In the genomic region with DNA sequence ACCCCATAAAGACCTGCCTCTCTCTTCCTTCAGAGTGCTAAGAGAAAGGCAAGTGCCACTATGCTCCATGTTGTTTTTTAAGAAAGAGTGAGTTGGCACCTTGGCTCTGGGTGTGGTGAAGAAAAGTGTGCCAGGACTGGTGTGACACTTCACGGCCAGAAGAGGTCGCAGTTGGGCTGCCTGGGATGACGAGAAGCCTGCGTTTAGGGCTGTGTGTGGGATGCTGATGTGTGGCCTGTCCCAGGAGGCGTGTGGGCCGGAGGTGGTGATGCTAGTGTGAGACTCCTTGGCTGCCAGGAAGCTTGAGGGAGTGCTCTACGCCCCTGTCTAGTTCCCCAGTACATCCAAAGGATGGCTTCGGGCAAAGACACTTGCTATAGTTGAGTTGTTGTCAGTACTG, we compare ENCODE assay signal across 8 mouse cellular contexts. TPM values are rescaled to one million over a fixed set of nuclear protein-coding genes. Genes with fewer than 3 reads are reported as not detected.
DNase-seq lines count a peak whose midpoint lies in the region; ATAC-seq and TF ChIP-seq lines count a peak whose summit lies in the region.

No protein-coding gene starts in this region.

- no peaks in the 10 kb centered on the region for H3K36me3 ChIP-seq in liver, embryonic 16.5 days (ENCODE audit: control insufficient read depth, insufficient read depth)
- H3K36me3 ChIP-seq in neural tube, embryonic 15.5 days = no peaks in the 10 kb centered on the region

- H3K9ac ChIP-seq in liver, embryonic 16.5 days (ENCODE audit: low read depth, low read length) = no peak overlapping the region
- H3K9ac ChIP-seq in neural tube, embryonic 15.5 days (replicated peaks) = no peak overlapping the region

- 24% methylated on average over 8 of the region's 8 CpGs for WGBS in liver, embryonic 16.5 days (ENCODE audit: insufficient replicate concordance)
- WGBS in neural tube, embryonic 15.5 days = 18% methylated on average over 8 of the region's 8 CpGs

- no peak for TF ChIP-seq POLR2A in cortical plate, adult 2 months (IDR thresholded peaks at IDR 0.05; ENCODE audit: extremely low read depth, insufficient read depth, low read length)

- no peaks in the 10 kb centered on the region for H3K9me3 ChIP-seq in liver, embryonic 16.5 days (replicated peaks; ENCODE audit: control insufficient read depth, low read length)
- H3K9me3 ChIP-seq in neural tube, embryonic 15.5 days (replicated peaks) = no peaks in the 10 kb centered on the region

- peak; percentile 47 for ATAC-seq in liver, embryonic 16.5 days (ENCODE audit: low read depth)
- 0 out of 2 replicates have a peak, but pooled peaks have one; percentile 39 for ATAC-seq in neural tube, embryonic 15.5 days (ENCODE audit: low FRiP score)

- H3K27me3 ChIP-seq in liver, embryonic 16.5 days (ENCODE audit: control insufficient read depth, insufficient read depth, low read depth, low read length) = no peaks in the 10 kb centered on the region
- no peaks in the 10 kb centered on the region for H3K27me3 ChIP-seq in neural tube, embryonic 15.5 days (replicated peaks)

- H3K4me1 ChIP-seq in cortical plate, adult 2 months (ENCODE audit: control insufficient read depth, insufficient read depth, low read length) = no peaks in the 10 kb centered on the region; the same call in 1 of the 2 replicates
- no peaks in the 10 kb centered on the region; the same call in 1 of the 2 replicates for H3K4me1 ChIP-seq in liver, embryonic 16.5 days (ENCODE audit: control insufficient read depth, low read depth, low read length)
- H3K4me1 ChIP-seq in neural tube, embryonic 15.5 days = peaks cover 37% of the 10 kb centered on the region

- TF ChIP-seq CTCF in cortical plate, adult 2 months (IDR thresholded peaks at IDR 0.05; ENCODE audit: extremely low read depth, insufficient read depth, low read length) = peak; percentile 91

- peak; percentile 78 for DNase-seq in CD4-positive, CD25-positive, alpha-beta regulatory T cell, adult 2 months (ENCODE audit: low read depth, low spot score)
- peak; percentile 62 for DNase-seq in R1 (ENCODE audit: low read depth, low spot score)
- peak; percentile 61 for DNase-seq in gastrocnemius, postnatal 10 days
- DNase-seq in kidney, postnatal 14 days = peak; percentile 49
- peak; percentile 15 for DNase-seq in yolk sac, embryonic 10.5 days (ENCODE audit: low spot score)

- no peak overlapping the region for H3K4me2 ChIP-seq in liver, embryonic 16.5 days (ENCODE audit: low read depth, low read length)
- H3K4me2 ChIP-seq in neural tube, embryonic 15.5 days = no peak overlapping the region

- no peak overlapping the region for H3K27ac ChIP-seq in cortical plate, adult 2 months (ENCODE audit: insufficient read depth, low read length)
- no peak overlapping the region for H3K27ac ChIP-seq in liver, embryonic 16.5 days (ENCODE audit: low read length)
- H3K27ac ChIP-seq in neural tube, embryonic 15.5 days (replicated peaks) = no peak overlapping the region

- no peak overlapping the region for H3K4me3 ChIP-seq in cortical plate, adult 2 months (ENCODE audit: insufficient read depth, low read length)
- H3K4me3 ChIP-seq in liver, embryonic 16.5 days (ENCODE audit: low read depth, low read length) = no peak overlapping the region
- H3K4me3 ChIP-seq in neural tube, embryonic 15.5 days (replicated peaks) = no peak overlapping the region

RNA-seq across cellular contexts. Expression of a gene that starts 9.0 kb away (rescaled TPM):
- polyA plus RNA-seq in cortical plate, adult 2 months (2012; rRNA removed) = 98.2 and 103 TPM in 2 replicates
- total RNA-seq in gastrocnemius, postnatal 10 days (2021) = 10 to 100 TPM; 24.1 to 26.8 TPM
- 22.8 and 25.7 TPM in 2 replicates for polyA plus RNA-seq in liver, embryonic 16.5 days (2015; fragmentation: Nextera tagmentation; extraction: Ambion mirVana)
- 100 and 102 TPM in 2 replicates for polyA plus RNA-seq in neural tube, embryonic 15.5 days (2015; fragmentation: Nextera tagmentation; extraction: Ambion mirVana)

RNA-seq across cellular contexts. Expression of a gene that starts 9.5 kb away (rescaled TPM):
- 13.6 and 15.5 TPM in 2 replicates for polyA plus RNA-seq in cortical plate, adult 2 months (2012; rRNA removed)
- total RNA-seq in gastrocnemius, postnatal 10 days (2021) = 1 to 10 TPM; 4.1 to 5.2 TPM
- 1.3 and 3.1 TPM in 2 replicates for polyA plus RNA-seq in liver, embryonic 16.5 days (2015; fragmentation: Nextera tagmentation; extraction: Ambion mirVana)
- polyA plus RNA-seq in neural tube, embryonic 15.5 days (2015; fragmentation: Nextera tagmentation; extraction: Ambion mirVana) = 7.4 and 7.6 TPM in 2 replicates

Comparison
In these comparisons a context has a peak if more than half of its experiments do, and no peak if none do; other contexts are left out.
1. DNase-seq: peak in every context shown above with its lines; median percentile 78 in CD4-positive, CD25-positive, alpha-beta regulatory T cell, adult 2 months; 62 in R1; 61 in gastrocnemius, postnatal 10 days; 49 in kidney, postnatal 14 days; 15 in yolk sac, embryonic 10.5 days.